Mouse (Mus musculus): ENCODE data around the gene Tmub2. TPM values are rescaled to one million over a fixed set of nuclear protein-coding genes. Genes with fewer than 3 reads are reported as not detected.

Gene Tmub2
- polyA plus RNA-seq, 1 experiment from 2014 or later, result 52.8 TPM

DNA sequence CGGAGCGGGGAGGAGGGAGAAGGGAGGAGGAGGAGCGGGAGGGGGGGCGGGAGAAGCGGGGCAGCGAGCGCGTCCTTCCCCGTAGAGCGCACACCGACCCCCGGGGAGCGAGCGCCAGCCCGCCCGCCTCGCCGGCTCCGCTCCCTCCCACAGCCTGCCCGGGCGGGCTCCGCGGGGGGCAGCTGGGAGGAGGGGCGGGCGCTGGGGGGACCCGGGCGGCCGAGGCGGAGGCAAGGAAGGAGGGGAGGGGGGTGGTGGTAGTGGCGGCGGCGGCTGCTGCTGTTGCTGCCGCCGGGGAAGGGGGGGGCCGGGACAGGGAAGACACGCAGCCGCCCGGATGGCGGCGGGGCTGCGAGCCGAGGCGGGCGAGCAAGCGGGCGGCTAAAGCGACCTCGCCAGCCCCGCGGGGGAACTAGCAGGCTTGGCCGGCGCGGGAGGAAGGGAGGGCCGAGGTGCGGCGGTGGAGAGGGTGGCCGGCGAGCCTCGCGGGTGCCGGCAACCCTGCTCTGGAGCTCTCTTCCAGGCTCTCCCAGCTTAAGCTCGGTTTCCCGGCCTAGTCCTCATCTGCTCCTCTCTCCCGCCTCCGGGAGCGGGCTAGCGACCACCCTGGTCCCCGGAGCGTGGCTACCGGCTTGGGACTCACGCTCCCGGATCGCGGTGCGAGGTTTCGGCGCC, 33.3 kb downstream of the Tmub2 start:
- no peaks in the 10 kb centered on the region for H3K27me3 ChIP-seq (ENCODE audit: control insufficient read depth, insufficient read depth, low read depth, low read length)
- peak; percentile 71 for ATAC-seq (ENCODE audit: low read depth)
- under 1% methylated on average over 44 of the region's 77 CpGs for WGBS

DNA sequence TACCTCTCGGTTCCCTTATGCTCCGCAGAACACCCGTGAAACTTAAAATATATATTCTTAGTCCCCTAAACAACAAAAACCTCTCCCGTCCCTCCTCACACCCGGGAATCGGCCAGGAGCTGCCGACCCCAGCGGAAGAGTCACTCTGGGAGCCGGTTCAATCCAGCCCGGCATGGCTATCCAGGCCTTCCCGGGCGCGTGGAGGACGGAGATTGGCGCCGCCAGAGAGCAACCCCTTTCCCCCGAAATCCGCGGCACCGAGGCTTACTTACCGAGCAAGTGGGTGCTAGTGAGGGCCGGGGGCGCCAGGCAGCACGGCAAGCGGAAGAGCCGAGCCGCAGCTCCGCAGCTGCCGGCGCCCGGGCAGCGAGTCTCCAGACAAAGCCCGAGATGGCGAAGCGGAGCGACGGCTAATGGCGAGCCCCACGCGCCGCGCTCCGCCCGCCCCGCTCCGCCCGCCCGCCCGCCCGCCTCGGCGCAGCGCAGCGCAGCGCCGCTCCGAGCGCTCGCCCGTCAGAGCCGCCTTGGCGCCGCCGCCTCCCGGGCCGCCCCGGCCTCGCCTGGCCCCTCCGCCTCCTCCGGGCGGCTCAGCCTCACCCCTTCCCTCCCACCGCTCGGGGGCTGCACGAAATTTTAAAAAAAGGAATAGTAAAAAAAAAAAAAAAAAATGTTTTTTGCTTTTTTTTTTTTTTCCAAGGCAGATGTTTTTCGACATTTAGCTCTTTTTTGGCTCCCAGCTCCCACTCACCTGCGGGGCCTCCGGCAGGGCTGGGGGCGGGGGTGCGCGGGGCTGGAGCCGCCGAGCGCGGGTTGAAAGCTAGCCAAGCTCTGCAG, 34.1 kb downstream of the Tmub2 start:
- Histone ChIP-seq H3K27ac (ENCODE audit: low read length) (peak overlapping the region; percentile 99), H3K27me3 (ENCODE audit: control insufficient read depth, insufficient read depth, low read depth, low read length) (no peaks in the 10 kb centered on the region), H3K4me2 (ENCODE audit: low read depth, low read length) (peak overlapping the region; percentile 96), H3K9ac (ENCODE audit: low read length) (peak overlapping the region; percentile 100), H3K4me3 (ENCODE audit: low read length) (peak overlapping the region; percentile 95), H3K36me3 (ENCODE audit: control insufficient read depth, insufficient read depth, low read length) (peaks cover 8% of the 10 kb centered on the region), H3K9me3 (ENCODE audit: control insufficient read depth, low read length) (no peaks in the 10 kb centered on the region), H3K4me1 (replicated peaks; ENCODE audit: control insufficient read depth, insufficient read depth, low read length) (peaks cover 17% of the 10 kb centered on the region)
- WGBS, result under 1% methylated on average over 66 of the region's 84 CpGs
- ATAC-seq (ENCODE audit: low read depth), result peak; percentile 6; the same call in 1 of the 2 replicates

More for the DNA sequence above, 33.3 kb downstream of the Tmub2 start:
- Histone ChIP-seq H3K4me2 (ENCODE audit: low read depth, low read length) (peak overlapping the region; percentile 96), H3K9me3 (ENCODE audit: control insufficient read depth, low read length) (no peaks in the 10 kb centered on the region), H3K27ac (ENCODE audit: low read length) (peak overlapping the region; percentile 99), H3K9ac (ENCODE audit: low read length) (peak overlapping the region; percentile 100), H3K4me1 (replicated peaks; ENCODE audit: control insufficient read depth, insufficient read depth, low read length) (peaks cover 17% of the 10 kb centered on the region), H3K4me3 (ENCODE audit: low read length) (peak overlapping the region; percentile 95), H3K36me3 (ENCODE audit: control insufficient read depth, insufficient read depth, low read length) (peaks cover 16% of the 10 kb centered on the region)

DNA sequence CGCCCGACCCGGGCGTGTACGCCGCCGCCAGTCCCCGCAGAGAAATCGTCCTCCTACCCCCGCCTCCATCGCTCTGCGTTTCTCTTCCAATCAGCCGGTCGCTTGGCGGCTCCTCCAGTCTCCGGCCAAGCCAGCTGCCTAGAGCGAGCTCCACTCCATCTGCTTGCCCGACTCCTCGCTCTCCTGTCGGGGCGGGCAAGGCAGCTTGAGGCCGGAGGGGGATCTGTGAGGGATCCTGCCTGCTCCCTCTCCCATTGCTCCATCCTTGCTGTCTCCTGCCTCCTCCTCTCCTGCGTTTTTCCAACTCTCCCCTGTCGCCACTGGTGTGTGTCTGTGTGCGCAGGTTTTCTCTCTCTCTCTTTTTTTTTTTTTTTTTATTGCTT, 34.7 kb downstream of the Tmub2 start, which contains the start of gene Ubtf:
Gene Ubtf, minus strand, starts transcription at position 333 of the 383 bp plus-strand sequence.
- WGBS, result under 1% methylated on average over 25 of the region's 25 CpGs
- peaks cover 17% of the 10 kb centered on the region for H3K4me1 ChIP-seq (replicated peaks; ENCODE audit: control insufficient read depth, insufficient read depth, low read length)
- H3K9ac ChIP-seq (ENCODE audit: low read length), result peak within 1 kb of the TSS; percentile 100
- peaks cover 2% of the 10 kb centered on the region; the same call in 1 of the 2 replicates for H3K36me3 ChIP-seq (ENCODE audit: control insufficient read depth, insufficient read depth, low read length)
- peak; percentile 21 for ATAC-seq (ENCODE audit: low read depth)
- no peaks in the 10 kb centered on the region for H3K27me3 ChIP-seq (ENCODE audit: control insufficient read depth, insufficient read depth, low read depth, low read length)
- H3K4me3 ChIP-seq (ENCODE audit: low read length), result peak within 1 kb of the TSS; percentile 95
- no peaks in the 10 kb centered on the region for H3K9me3 ChIP-seq (ENCODE audit: control insufficient read depth, low read length)
- H3K4me2 ChIP-seq (ENCODE audit: low read depth, low read length), result peak within 1 kb of the TSS; percentile 96
- H3K27ac ChIP-seq (ENCODE audit: low read length), result peak within 1 kb of the TSS; percentile 99

DNA sequence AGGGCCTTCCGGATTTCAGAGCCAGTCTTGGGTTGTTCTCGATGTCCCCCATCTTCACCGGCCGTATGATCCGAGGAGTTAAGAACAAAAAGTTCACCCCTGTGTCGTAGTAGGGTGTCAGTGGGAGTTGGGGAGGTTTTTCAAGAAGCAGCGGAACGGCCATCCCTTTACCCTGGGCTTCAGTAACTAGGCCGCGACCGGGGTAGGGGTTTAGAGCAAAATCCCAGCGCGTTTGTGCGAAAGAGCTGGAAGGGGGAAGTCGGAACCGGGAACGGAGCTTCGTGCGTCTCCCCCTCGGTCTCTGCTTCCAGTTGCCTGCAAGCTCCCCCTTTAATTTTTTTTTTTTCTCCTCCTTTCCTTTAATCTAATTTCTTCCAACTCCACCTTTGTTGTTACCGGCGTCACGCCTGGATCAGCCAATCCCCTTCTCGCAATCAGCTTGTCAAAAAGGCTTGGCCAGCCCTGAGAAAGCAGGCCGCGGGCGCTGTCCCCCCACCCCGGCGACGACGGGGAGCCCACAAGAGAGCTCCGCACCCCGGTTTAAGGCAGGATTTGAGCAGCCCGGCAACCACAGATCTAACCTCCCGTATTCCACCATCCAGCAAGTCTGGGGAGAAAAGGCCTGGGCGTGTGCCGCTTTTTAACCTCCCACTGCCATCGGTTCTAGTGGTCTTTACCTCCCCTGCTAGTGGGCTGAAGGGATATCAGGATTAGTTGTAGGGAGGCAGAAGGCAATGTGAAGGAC, 35.4 kb downstream of the Tmub2 start:
- peak overlapping the region; percentile 96 for H3K4me2 ChIP-seq (ENCODE audit: low read depth, low read length)
- no peaks in the 10 kb centered on the region for H3K27me3 ChIP-seq (ENCODE audit: control insufficient read depth, insufficient read depth, low read depth, low read length)
- under 1% methylated on average over 38 of the region's 38 CpGs for WGBS
- peaks cover 17% of the 10 kb centered on the region for H3K4me1 ChIP-seq (replicated peaks; ENCODE audit: control insufficient read depth, insufficient read depth, low read length)
- no peaks in the 10 kb centered on the region for H3K36me3 ChIP-seq (ENCODE audit: control insufficient read depth, insufficient read depth, low read length)
- peak overlapping the region; percentile 95 for H3K4me3 ChIP-seq (ENCODE audit: low read length)
- peak overlapping the region; percentile 100 for H3K9ac ChIP-seq (ENCODE audit: low read length)
- peak overlapping the region; percentile 99 for H3K27ac ChIP-seq (ENCODE audit: low read length)
- ATAC-seq (ENCODE audit: low read depth), result peak; percentile 15; the same call in 1 of the 2 replicates
- no peaks in the 10 kb centered on the region for H3K9me3 ChIP-seq (ENCODE audit: control insufficient read depth, low read length)

DNA sequence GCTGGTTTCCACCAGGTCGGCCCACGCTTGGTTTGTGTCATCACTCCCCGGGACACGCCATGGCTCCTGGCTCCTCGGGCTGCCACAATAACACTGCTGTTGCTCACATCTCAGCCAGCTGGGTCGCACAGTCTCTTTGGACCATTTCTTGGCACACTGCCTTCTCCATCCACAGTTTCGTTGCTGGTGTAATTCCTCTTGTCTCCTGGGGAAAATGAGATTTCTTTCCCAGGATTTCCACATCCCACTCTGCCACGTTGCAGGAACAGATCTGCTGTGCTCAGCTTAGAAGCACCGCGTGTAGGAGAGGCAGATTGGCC, 35.9 kb downstream of the Tmub2 start:
- no peaks in the 10 kb centered on the region for H3K27me3 ChIP-seq (ENCODE audit: control insufficient read depth, insufficient read depth, low read depth, low read length)
- H3K4me1 ChIP-seq (replicated peaks; ENCODE audit: control insufficient read depth, insufficient read depth, low read length), result peaks cover 13% of the 10 kb centered on the region
- H3K27ac ChIP-seq (ENCODE audit: low read length), result peak overlapping the region; percentile 99
- WGBS, result 11% methylated on average over 10 of the region's 10 CpGs
- ATAC-seq (ENCODE audit: low read depth), result no peak
- H3K9ac ChIP-seq (ENCODE audit: low read length), result peak overlapping the region; percentile 100
- peak overlapping the region; percentile 96 for H3K4me2 ChIP-seq (ENCODE audit: low read depth, low read length)
- H3K36me3 ChIP-seq (ENCODE audit: control insufficient read depth, insufficient read depth, low read length), result no peaks in the 10 kb centered on the region
- no peaks in the 10 kb centered on the region for H3K9me3 ChIP-seq (ENCODE audit: control insufficient read depth, low read length)
- peak overlapping the region; percentile 95 for H3K4me3 ChIP-seq (ENCODE audit: low read length)

DNA sequence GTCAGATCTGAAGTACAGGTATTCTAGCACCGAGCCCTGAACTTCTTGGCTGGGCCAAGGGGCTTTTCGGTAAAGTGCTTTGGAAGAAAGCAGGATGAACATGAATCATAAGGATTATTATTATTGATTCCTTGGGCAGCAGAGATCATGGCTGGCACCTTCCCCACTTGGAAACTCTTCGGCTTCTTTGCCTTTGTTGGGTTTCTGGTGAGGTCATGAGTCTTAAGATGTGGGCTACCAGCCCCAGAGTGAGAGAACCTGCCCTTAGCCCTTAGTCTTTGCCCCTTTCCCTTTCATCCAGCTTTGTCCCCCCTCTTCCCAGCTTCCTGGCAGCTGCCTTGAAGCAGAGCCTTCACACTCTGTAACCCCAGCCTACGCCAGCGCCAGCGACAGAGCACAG, 37.2 kb downstream of the Tmub2 start:
- no peak overlapping the region for H3K9ac ChIP-seq (ENCODE audit: low read length)
- H3K4me1 ChIP-seq (replicated peaks; ENCODE audit: control insufficient read depth, insufficient read depth, low read length), result peaks cover 6% of the 10 kb centered on the region
- ATAC-seq (ENCODE audit: low read depth), result no peak
- H3K27ac ChIP-seq (ENCODE audit: low read length), result no peak overlapping the region
- no peaks in the 10 kb centered on the region for H3K36me3 ChIP-seq (ENCODE audit: control insufficient read depth, insufficient read depth, low read length)
- H3K4me2 ChIP-seq (ENCODE audit: low read depth, low read length), result no peak overlapping the region
- H3K27me3 ChIP-seq (ENCODE audit: control insufficient read depth, insufficient read depth, low read depth, low read length), result no peaks in the 10 kb centered on the region
- no peaks in the 10 kb centered on the region for H3K9me3 ChIP-seq (ENCODE audit: control insufficient read depth, low read length)
- WGBS, result 73% methylated on average over 6 of the region's 6 CpGs
- no peak overlapping the region for H3K4me3 ChIP-seq (ENCODE audit: low read length)

DNA sequence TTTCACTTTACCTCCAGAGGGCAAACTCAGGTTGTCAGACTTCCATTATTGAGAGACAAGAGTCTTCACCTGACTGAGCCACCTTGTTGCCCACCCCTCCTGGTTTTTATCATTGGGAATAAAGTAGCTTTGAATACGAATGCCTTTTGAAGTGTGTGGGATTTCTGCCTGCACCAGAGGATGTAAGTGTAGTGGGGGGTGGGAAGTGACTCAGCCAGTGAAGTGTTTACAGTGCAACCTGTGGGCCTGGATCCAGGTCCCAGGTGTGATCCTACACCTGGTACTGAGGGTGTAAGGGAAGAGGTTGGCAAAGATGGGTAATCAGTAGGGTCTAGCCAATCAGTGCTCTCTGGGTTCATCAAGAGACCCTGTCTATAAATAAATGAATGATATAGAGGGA, 38.8 kb downstream of the Tmub2 start:
- Histone ChIP-seq H3K27ac (ENCODE audit: low read length) (no peak overlapping the region), H3K4me1 (replicated peaks; ENCODE audit: control insufficient read depth, insufficient read depth, low read length) (peaks cover 6% of the 10 kb centered on the region), H3K27me3 (ENCODE audit: control insufficient read depth, insufficient read depth, low read depth, low read length) (no peaks in the 10 kb centered on the region), H3K9me3 (ENCODE audit: control insufficient read depth, low read length) (no peaks in the 10 kb centered on the region), H3K36me3 (ENCODE audit: control insufficient read depth, insufficient read depth, low read length) (no peaks in the 10 kb centered on the region), H3K4me3 (ENCODE audit: low read length) (no peak overlapping the region), H3K9ac (ENCODE audit: low read length) (no peak overlapping the region), H3K4me2 (ENCODE audit: low read depth, low read length) (no peak overlapping the region)
- WGBS, result 46% methylated on average over 1 of the region's 1 CpGs
- ATAC-seq (ENCODE audit: low read depth), result no peak

DNA sequence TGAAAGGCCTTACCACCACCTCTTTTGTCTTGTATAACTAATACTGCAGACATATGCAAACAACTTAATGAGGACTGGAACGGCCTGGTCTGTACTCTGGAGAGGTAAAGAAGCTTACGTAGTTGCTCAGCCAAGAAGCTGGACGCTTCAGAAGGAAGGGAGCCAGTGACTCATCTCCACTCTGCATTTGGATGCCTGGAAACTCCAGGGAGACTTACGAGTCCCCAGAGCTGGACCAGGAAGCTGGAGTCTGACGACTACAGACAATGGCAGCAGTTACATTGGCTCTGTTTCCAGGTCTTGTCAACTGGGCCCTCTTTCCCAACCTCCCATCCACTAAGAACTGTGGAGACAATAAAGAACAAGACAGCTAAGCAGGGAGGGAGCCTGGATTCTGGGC, 42.5 kb downstream of the Tmub2 start:
- Histone ChIP-seq H3K9me3 (ENCODE audit: control insufficient read depth, low read length) (no peaks in the 10 kb centered on the region), H3K36me3 (ENCODE audit: control insufficient read depth, insufficient read depth, low read length) (no peaks in the 10 kb centered on the region), H3K4me3 (ENCODE audit: low read length) (no peak overlapping the region), H3K27me3 (ENCODE audit: control insufficient read depth, insufficient read depth, low read depth, low read length) (no peaks in the 10 kb centered on the region), H3K27ac (ENCODE audit: low read length) (no peak overlapping the region), H3K4me1 (replicated peaks; ENCODE audit: control insufficient read depth, insufficient read depth, low read length) (no peaks in the 10 kb centered on the region), H3K4me2 (ENCODE audit: low read depth, low read length) (no peak overlapping the region), H3K9ac (ENCODE audit: low read length) (no peak overlapping the region)
- ATAC-seq (ENCODE audit: low read depth), result no peak
- 48% methylated on average over 5 of the region's 5 CpGs for WGBS

DNA sequence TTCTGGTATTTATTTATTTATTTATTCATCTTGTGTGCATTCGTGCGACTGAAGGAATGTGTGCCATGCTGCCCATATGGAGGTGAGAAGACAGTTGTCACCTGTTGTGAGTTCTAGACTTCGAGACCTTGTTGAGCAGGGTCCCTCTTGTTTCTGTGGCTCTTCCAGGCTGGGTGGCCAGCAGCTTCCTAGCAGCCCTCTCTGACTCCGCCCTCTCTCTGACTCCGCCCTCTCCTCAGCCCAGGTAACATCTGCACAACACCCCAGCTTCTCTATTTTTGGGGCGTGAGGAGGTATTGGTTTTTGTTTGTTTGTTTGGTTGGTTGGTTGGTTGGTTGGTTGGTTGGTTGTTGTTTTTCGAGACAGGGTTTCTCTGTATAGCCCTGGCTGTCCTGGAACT, 43.1 kb downstream of the Tmub2 start:
- no peaks in the 10 kb centered on the region for H3K36me3 ChIP-seq (ENCODE audit: control insufficient read depth, insufficient read depth, low read length)
- no peak overlapping the region for H3K9ac ChIP-seq (ENCODE audit: low read length)
- H3K27me3 ChIP-seq (ENCODE audit: control insufficient read depth, insufficient read depth, low read depth, low read length), result no peaks in the 10 kb centered on the region
- no peak overlapping the region for H3K27ac ChIP-seq (ENCODE audit: low read length)
- 64% methylated on average over 7 of the region's 7 CpGs for WGBS
- no peak for ATAC-seq (ENCODE audit: low read depth)
- no peak overlapping the region for H3K4me2 ChIP-seq (ENCODE audit: low read depth, low read length)
- no peaks in the 10 kb centered on the region for H3K9me3 ChIP-seq (ENCODE audit: control insufficient read depth, low read length)
- H3K4me1 ChIP-seq (replicated peaks; ENCODE audit: control insufficient read depth, insufficient read depth, low read length), result no peaks in the 10 kb centered on the region
- no peak overlapping the region for H3K4me3 ChIP-seq (ENCODE audit: low read length)

Data from lung, embryonic 16.5 days (tissue).